Mouse (Mus musculus): ENCODE measurements around the gene Prss23. TPM values are rescaled to one million over a fixed set of nuclear protein-coding genes. Genes with fewer than 3 reads are reported as not detected.

Gene Prss23
- not detected for polyA plus RNA-seq (2017; shearing (Covaris generic))

DNA sequence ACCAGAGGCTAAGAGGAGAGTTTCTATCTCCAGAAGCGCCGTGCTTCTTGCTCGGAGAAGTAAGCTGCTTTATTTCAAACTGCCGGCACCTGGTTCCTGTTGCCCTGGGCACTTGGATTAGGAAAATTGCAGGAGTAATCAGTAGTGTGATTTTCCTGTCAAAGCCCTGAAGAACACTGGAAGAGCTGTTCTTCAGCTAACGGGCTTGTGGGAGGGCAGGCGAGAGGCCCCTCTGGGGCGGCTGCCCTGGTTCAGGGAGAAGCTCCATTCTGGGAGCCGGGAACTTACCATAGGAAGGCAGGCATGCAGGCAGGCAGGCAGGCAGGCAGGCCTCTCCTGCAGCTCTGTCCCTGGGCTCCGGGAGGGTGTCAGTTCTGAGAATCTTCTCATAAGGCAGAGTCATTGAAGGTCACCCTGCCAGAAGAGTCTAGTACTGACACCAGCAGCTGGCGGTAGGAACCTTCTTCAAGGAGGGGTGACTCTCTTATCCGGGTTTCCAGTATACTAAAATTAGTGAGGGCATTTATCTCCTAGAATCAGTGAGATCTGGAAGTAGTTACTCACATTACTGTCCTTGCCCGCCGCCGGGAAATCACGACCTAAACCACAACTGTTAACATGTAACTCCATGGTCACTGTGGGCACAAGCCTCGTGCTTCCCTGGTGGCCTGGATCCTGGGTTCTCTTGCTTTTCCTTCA, at the start of gene Prss23:
Gene Prss23, minus strand, starts transcription at position 457 of the 699 bp plus-strand sequence.

Other genes with a start within 250 kb of the Prss23 start
- 39.1 TPM for gene Tmem135, start 123.0 kb downstream of the Prss23 start, polyA plus RNA-seq (2017; shearing (Covaris generic))
- not detected for gene Fzd4, start 122.8 kb downstream of the Prss23 start, polyA plus RNA-seq (2017; shearing (Covaris generic))
- 0.19 TPM for gene Me3, start 105.2 kb upstream of the Prss23 start, polyA plus RNA-seq (2017; shearing (Covaris generic))

Data from CD4-positive, CD25-positive, alpha-beta regulatory T cell (primary cell).